Mouse (Mus musculus) midbrain, embryonic 15.5 days (tissue): ENCODE data around the gene Klrg1. TPM values are rescaled to one million over a fixed set of nuclear protein-coding genes. Genes with fewer than 3 reads are reported as not detected.

ENCODE experiments used
- ATAC-seq: fragments of 200-750 bp; cut with Nextera tagmentation; replicated peaks from 2 replicates; pipeline ENCODE4 v1.8.0; 2017; ENCODE audit warnings: moderate TSS enrichment
- H3K27ac ChIP-seq: fragments of 300-500 bp; sonication (generic); 2 replicates; pipeline ENCODE4 v1.5.1; 2015; ENCODE audit warnings: mild to moderate bottlenecking, inconsistent platforms
- H3K27me3 ChIP-seq: fragments of 300-500 bp; sonication (generic); replicated peaks from 2 replicates; pipeline ENCODE4 v1.6.1; 2015; ENCODE audit warnings: inconsistent platforms
- H3K36me3 ChIP-seq: fragments of 300-500 bp; sonication (generic); replicated peaks from 2 replicates; pipeline ENCODE4 v1.6.1; 2015; ENCODE audit warnings: inconsistent platforms
- H3K4me1 ChIP-seq: fragments of 300-500 bp; sonication (generic); 2 replicates; pipeline ENCODE4 v1.6.1; 2015; ENCODE audit warnings: inconsistent platforms
- H3K4me2 ChIP-seq: fragments of 300-500 bp; sonication (generic); 2 replicates; pipeline ENCODE4 v1.6.1; 2015; ENCODE audit warnings: inconsistent platforms, mild to moderate bottlenecking, moderate library complexity
- H3K4me3 ChIP-seq: fragments of 300-500 bp; sonication (generic); 2 replicates; pipeline ENCODE4 v1.5.1; 2015; ENCODE audit warnings: mild to moderate bottlenecking, inconsistent platforms
- H3K9ac ChIP-seq: fragments of 300-500 bp; sonication (generic); 2 replicates; pipeline ENCODE4 v1.6.1; 2015; ENCODE audit warnings: mild to moderate bottlenecking, inconsistent platforms
- H3K9me3 ChIP-seq: fragments of 300-500 bp; sonication (generic); 2 replicates; pipeline ENCODE4 v1.6.1; 2016; ENCODE audit warnings: inconsistent platforms
- whole genome bisulfite sequencing: fragments of 180-500 bp; shearing (Covaris S2); methylation state at CpG from one replicate; pipeline ENCODE4 v1.1.7; 2015; ENCODE audit warnings: mixed read lengths; 5-methylcytosine and 5-hydroxymethylcytosine counted together
- polyA plus RNA-seq: library from polyadenylated mRNA; unstranded; fragments of >200 nt; fragmentation: Nextera tagmentation; extraction: Ambion mirVana; gene quantifications from 2 replicates; pipeline ENCODE4 v1.2.1, GENCODE M21; 2015

The Klrg1 gene
- polyA plus RNA-seq, 1 experiment from 2014 or later, result 1.4 TPM

DNA sequence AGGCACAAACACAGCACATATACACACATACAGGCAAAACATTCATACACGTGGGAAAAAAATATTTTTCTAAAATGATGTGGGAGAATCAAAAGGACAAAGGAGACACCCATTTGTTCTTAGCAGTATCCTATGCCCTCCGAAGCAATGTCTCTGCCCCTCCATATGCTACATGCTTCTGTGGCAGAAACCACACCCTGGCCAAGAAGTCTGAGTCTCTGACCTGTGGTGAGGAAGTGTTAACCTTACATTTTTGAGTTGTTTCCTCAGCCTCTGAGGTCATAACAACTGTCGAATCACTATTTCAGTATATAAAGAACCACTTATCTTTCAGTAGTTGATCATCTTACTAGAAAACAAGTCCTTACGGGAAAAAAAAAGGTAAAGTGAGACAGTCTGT is 20.0 kb upstream of the Klrg1 start:
- 86% methylated on average over 4 of the region's 4 CpGs for WGBS
- no peak for ATAC-seq
- no peaks in the 10 kb centered on the region for H3K36me3 ChIP-seq

DNA sequence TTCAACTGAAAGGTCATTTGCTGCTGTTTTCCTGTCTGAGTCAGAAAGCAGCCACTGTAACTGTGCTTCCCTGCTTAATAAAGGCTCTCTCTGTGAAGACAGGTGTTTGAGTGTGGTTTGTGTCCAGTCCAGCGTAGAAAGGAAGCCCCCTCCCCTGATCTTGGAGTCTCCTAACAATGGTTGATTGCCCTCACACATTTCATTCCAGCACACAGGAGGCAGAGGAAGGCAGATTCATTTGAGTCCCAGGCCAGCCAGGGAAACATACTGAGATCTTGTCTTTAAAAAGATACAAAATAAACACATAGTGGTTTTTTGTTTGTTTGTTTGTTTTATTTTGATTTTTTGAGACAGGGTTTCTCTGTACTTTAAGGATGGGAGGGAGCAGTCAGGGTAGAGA is 19.4 kb upstream of the Klrg1 start:
- no peaks in the 10 kb centered on the region for H3K27me3 ChIP-seq
- no peak overlapping the region for H3K27ac ChIP-seq
- peaks cover 4% of the 10 kb centered on the region for H3K4me1 ChIP-seq
- no peak for ATAC-seq
- no peaks in the 10 kb centered on the region for H3K36me3 ChIP-seq
- H3K4me3 ChIP-seq, result no peak overlapping the region
- no peaks in the 10 kb centered on the region for H3K9me3 ChIP-seq
- WGBS, result 43% methylated on average over 1 of the region's 1 CpGs
- no peak overlapping the region for H3K9ac ChIP-seq
- H3K4me2 ChIP-seq, result no peak overlapping the region

More for the DNA sequence above, 20.0 kb upstream of the Klrg1 start:
- no peak overlapping the region for H3K4me2 ChIP-seq
- H3K9me3 ChIP-seq, result no peaks in the 10 kb centered on the region
- H3K27me3 ChIP-seq, result no peaks in the 10 kb centered on the region
- no peak overlapping the region for H3K27ac ChIP-seq
- H3K4me3 ChIP-seq, result no peak overlapping the region
- H3K9ac ChIP-seq, result no peak overlapping the region
- H3K4me1 ChIP-seq, result peaks cover 4% of the 10 kb centered on the region

DNA sequence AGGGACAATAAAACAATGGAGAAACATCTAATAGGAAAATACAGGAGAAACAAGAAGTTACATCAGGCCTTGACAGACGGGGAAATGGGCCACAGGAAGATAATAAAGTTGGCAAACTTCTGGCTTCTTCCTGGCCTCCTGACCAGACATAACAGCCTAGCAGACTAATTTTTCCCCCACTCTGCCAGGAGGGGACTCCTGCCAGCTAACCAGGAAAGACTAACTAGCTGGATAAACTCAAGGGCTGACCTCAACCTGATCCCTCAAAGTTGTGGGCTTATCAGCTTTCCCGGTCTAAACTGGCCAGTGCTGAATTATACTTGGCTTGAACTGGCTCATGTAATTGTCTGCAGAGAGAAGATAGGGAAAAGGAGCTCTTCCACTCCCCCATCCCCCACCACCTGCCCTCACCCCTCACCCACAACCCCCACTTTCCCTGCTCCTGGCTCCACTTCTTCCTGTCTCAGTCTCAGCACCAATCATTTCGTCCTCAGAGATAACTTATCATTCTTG is 17.0 kb upstream of the Klrg1 start:
- no peaks in the 10 kb centered on the region for H3K9me3 ChIP-seq
- 83% methylated on average over 3 of the region's 3 CpGs for WGBS
- no peaks in the 10 kb centered on the region for H3K36me3 ChIP-seq
- no peak overlapping the region for H3K4me2 ChIP-seq
- H3K27me3 ChIP-seq, result no peaks in the 10 kb centered on the region
- H3K9ac ChIP-seq, result no peak overlapping the region
- H3K4me3 ChIP-seq, result no peak overlapping the region
- H3K27ac ChIP-seq, result no peak overlapping the region
- no peak for ATAC-seq
- H3K4me1 ChIP-seq, result peaks cover 12% of the 10 kb centered on the region

DNA sequence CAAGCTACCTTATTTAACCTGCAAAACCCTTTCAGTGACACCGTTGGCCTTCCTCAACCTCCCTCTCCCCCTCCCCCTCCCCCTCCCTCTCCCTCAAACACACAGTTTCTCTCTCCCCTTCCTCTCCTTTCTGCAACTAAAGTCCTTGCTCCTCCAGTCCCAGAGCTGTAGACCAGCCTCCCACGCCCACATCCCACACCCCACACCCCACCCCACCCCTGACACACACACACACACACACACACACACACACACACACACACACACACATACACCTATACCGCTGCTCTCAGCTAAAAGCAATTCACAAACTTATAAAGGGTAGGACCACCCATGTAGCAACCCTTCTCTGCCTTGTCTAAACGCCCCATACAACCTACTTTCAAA is 15.5 kb upstream of the Klrg1 start:
- H3K4me2 ChIP-seq, result peak overlapping the region; percentile 60
- peaks cover 12% of the 10 kb centered on the region for H3K4me1 ChIP-seq
- no peaks in the 10 kb centered on the region for H3K36me3 ChIP-seq
- H3K4me3 ChIP-seq, result no peak overlapping the region
- ATAC-seq, result peak; percentile 51
- H3K27me3 ChIP-seq, result no peaks in the 10 kb centered on the region
- peak overlapping the region; percentile 87; the same call in 1 of the 2 replicates for H3K27ac ChIP-seq
- no peak overlapping the region for H3K9ac ChIP-seq
- 53% methylated on average over 3 of the region's 4 CpGs for WGBS
- no peaks in the 10 kb centered on the region for H3K9me3 ChIP-seq

DNA sequence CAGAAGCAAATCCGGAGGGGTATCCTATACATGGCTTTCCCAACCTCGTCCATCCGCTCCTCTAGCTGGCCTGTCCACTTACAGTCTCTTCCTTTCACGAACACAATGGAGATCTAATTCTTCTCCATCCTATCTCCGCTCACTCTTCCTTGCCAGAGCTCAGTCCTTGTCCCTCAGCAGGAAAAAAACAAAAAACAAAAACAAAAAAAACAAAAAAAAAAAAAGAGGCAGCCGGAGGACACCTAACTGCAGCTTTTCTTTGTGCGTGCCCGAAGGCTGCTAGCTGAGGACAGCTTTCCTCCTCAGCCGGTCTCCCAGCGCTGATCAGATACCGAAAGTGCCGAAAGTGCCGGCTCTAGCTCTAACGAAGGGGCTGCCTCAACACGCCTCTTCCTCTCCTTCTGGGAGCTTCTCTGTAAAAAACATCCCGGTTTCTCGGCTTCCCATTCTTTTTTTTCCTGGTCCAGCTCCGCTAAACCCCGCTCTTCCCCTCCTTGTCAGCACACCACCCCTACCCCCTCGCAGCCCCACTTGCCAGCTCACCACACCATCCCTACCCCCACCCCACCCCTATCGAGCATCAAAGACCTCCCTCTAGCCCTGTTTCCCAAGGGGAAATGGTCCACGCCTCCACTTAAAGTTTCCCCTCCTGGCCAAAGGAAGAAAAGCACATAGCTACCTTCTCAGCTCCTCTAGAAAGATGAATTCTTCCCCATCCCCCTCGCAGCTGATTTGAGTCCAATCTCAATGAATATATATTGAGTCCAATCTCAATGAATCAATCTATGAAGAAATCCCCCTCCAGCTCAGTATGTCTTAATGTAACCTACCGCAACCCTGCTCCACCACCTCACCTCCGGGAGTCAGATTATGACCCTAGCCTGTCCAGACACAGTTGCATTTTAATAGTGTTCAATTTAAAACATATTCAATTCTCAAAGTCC is 14.9 kb upstream of the Klrg1 start:
- 4% methylated on average over 25 of the region's 25 CpGs for WGBS
- ATAC-seq, result peak; percentile 82
- peak overlapping the region; percentile 60 for H3K4me2 ChIP-seq
- no peaks in the 10 kb centered on the region for H3K27me3 ChIP-seq
- peak overlapping the region; percentile 51 for H3K9ac ChIP-seq
- H3K27ac ChIP-seq, result peak overlapping the region; percentile 87
- peaks cover 12% of the 10 kb centered on the region for H3K4me1 ChIP-seq
- peak overlapping the region; percentile 44 for H3K4me3 ChIP-seq
- no peaks in the 10 kb centered on the region for H3K9me3 ChIP-seq
- H3K36me3 ChIP-seq, result no peaks in the 10 kb centered on the region

DNA sequence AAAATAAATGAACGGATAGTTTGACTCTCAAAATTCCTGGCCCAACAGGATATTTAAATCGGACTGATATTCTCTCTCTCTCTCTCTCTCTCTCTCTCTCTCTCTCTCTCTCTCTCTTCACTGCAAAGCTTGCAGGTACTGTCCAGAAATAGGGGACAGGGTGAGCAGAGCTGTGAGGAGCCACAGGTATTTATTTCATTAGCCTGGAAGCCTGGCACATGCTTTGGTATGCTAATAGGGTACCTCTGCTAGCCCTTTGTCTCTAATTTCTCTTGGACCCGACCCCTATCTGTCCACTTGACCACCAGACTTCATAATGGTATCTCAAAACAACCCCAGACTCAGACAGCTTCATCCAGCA is 14.2 kb upstream of the Klrg1 start:
- ATAC-seq, result peak; percentile 67
- Histone ChIP-seq H3K4me3 (peak overlapping the region; percentile 44), H3K9ac (peak overlapping the region; percentile 51), H3K9me3 (no peaks in the 10 kb centered on the region), H3K4me2 (peak overlapping the region; percentile 60), H3K4me1 (peaks cover 12% of the 10 kb centered on the region), H3K27ac (peak overlapping the region; percentile 87), H3K36me3 (no peaks in the 10 kb centered on the region), H3K27me3 (no peaks in the 10 kb centered on the region)
- WGBS, result 26% methylated on average over 3 of the region's 3 CpGs

GRCm38 (mm10) chr6:122295242-122295641 is 12.6 kb upstream of the Klrg1 start:
- H3K4me1 ChIP-seq, result peaks cover 12% of the 10 kb centered on the region
- ATAC-seq, result no peak
- 58% methylated on average over 9 of the region's 9 CpGs for WGBS

DNA sequence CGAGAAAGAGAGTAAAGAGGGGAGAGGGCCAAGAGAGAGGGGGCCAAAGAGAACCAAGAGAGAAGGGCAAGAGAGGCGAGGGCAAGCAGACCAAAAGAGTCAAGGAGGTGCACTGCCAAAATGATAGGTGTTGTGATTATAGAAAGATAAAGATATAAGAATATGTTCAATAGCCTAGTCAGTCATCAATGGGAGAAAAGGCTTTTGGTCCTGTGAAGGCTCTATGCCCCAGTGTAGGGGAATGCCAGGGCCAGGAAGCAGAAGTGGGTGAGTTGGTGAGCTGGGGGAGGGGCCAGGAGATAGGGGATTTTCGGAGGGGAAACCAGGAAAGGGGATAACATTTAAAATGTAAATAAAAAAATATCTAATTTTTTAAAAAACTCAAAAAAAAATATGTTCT is 11.6 kb upstream of the Klrg1 start:
- Histone ChIP-seq H3K36me3 (no peaks in the 10 kb centered on the region), H3K9me3 (no peaks in the 10 kb centered on the region), H3K27me3 (no peaks in the 10 kb centered on the region), H3K4me1 (peaks cover 12% of the 10 kb centered on the region), H3K9ac (no peak overlapping the region), H3K4me2 (no peak overlapping the region), H3K27ac (no peak overlapping the region), H3K4me3 (no peak overlapping the region)
- no peak for ATAC-seq
- 75% methylated on average over 3 of the region's 3 CpGs for WGBS

More at GRCm38 (mm10) chr6:122295242-122295641, 12.6 kb upstream of the Klrg1 start:
- Histone ChIP-seq H3K36me3 (no peaks in the 10 kb centered on the region), H3K27ac (no peak overlapping the region), H3K9ac (no peak overlapping the region), H3K9me3 (no peaks in the 10 kb centered on the region), H3K4me3 (no peak overlapping the region), H3K4me2 (no peak overlapping the region), H3K27me3 (no peaks in the 10 kb centered on the region)

GRCm38 (mm10) chr6:122293796-122294195 is 11.1 kb upstream of the Klrg1 start:
- no peaks in the 10 kb centered on the region for H3K36me3 ChIP-seq
- no peak overlapping the region for H3K4me2 ChIP-seq
- no peaks in the 10 kb centered on the region for H3K27me3 ChIP-seq
- no peak for ATAC-seq
- peaks cover 12% of the 10 kb centered on the region for H3K4me1 ChIP-seq
- H3K9me3 ChIP-seq, result no peaks in the 10 kb centered on the region
- no peak overlapping the region for H3K4me3 ChIP-seq
- WGBS, result 92% methylated on average over 9 of the region's 9 CpGs
- H3K9ac ChIP-seq, result no peak overlapping the region
- no peak overlapping the region for H3K27ac ChIP-seq

GRCm38 (mm10) chr6:122293121-122293520 is 10.4 kb upstream of the Klrg1 start:
- Histone ChIP-seq H3K27me3 (no peaks in the 10 kb centered on the region), H3K4me2 (no peak overlapping the region), H3K9ac (no peak overlapping the region), H3K27ac (no peak overlapping the region), H3K4me3 (no peak overlapping the region), H3K4me1 (peaks cover 12% of the 10 kb centered on the region), H3K9me3 (no peaks in the 10 kb centered on the region), H3K36me3 (no peaks in the 10 kb centered on the region)
- WGBS, result 92% methylated on average over 8 of the region's 8 CpGs
- ATAC-seq, result no peak

GRCm38 (mm10) chr6:122292184-122292583 is 9.5 kb upstream of the Klrg1 start:
- Histone ChIP-seq H3K9me3 (no peaks in the 10 kb centered on the region), H3K4me2 (no peak overlapping the region), H3K27ac (no peak overlapping the region), H3K27me3 (no peaks in the 10 kb centered on the region), H3K4me1 (peaks cover 8% of the 10 kb centered on the region), H3K4me3 (no peak overlapping the region), H3K36me3 (no peaks in the 10 kb centered on the region), H3K9ac (no peak overlapping the region)
- ATAC-seq, result no peak
- 56% methylated on average over 2 of the region's 2 CpGs for WGBS

- no peaks in the 10 kb centered on the region for H3K27me3 ChIP-seq
- 78% methylated on average over 3 of the region's 3 CpGs for WGBS
- no peaks in the 10 kb centered on the region for H3K9me3 ChIP-seq
Observed at GRCm38 (mm10) chr6:122291735-122292134, 9.1 kb upstream of the Klrg1 start.

GRCm38 (mm10) chr6:122291264-122291663 is 8.6 kb upstream of the Klrg1 start:
- H3K9me3 ChIP-seq, result no peaks in the 10 kb centered on the region
- H3K27ac ChIP-seq, result no peak overlapping the region
- WGBS, result 67% methylated on average over 2 of the region's 2 CpGs
- H3K4me3 ChIP-seq, result no peak overlapping the region
- peaks cover 5% of the 10 kb centered on the region for H3K4me1 ChIP-seq
- no peaks in the 10 kb centered on the region for H3K27me3 ChIP-seq
- ATAC-seq, result no peak
- H3K36me3 ChIP-seq, result no peaks in the 10 kb centered on the region
- no peak overlapping the region for H3K4me2 ChIP-seq
- H3K9ac ChIP-seq, result no peak overlapping the region

More at GRCm38 (mm10) chr6:122291735-122292134, 9.1 kb upstream of the Klrg1 start:
- Histone ChIP-seq H3K4me3 (no peak overlapping the region), H3K4me2 (no peak overlapping the region), H3K4me1 (peaks cover 8% of the 10 kb centered on the region), H3K27ac (no peak overlapping the region), H3K9ac (no peak overlapping the region), H3K36me3 (no peaks in the 10 kb centered on the region)
- no peak for ATAC-seq
